Mouse (Mus musculus): ENCODE results near the gene Otos.

DNA sequence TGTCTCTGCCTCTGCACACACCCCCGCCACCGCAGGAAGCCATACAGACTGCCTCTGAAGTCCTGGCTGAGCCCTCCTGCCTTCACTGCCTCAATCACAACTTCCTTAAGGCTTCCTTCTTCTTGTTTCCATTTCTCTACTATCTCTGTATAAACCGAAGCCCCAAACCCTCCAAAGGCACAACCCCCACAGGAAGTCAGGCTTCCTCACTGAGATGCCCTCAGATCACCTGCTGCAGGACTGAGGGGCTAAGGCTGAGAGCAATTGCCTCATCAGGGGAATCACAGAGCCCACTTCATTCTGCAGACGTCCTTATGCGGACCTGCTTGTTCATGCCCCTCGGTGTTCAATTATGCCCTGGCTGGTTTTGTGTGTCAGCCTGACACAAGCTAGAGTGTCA is 8.2 kb downstream of the Otos start:
- TF ChIP-seq CTCF (IDR thresholded peaks at IDR 0.05; ENCODE audit: low read depth, low read length) (no peak), POLR2A (IDR thresholded peaks at IDR 0.05; ENCODE audit: borderline replicate concordance, low read depth, low read length) (no peak)
